Mouse (Mus musculus) midbrain, embryonic 13.5 days (tissue): ENCODE measurements at regions not wholly inside any gene's neighbourhood (a gene's known extent, or its start where the extent isn't known, plus 50 kb on each side); places are given as distances from the start of the nearest gene placed in this dataset.

Experiments
- ATAC-seq: fragments of 200-750 bp; cut with Nextera tagmentation; 2 replicates; pipeline ENCODE4 v1.8.0; 2017; ENCODE audit warnings: mild to moderate bottlenecking, moderate TSS enrichment, moderate library complexity
- H3K27ac ChIP-seq: fragments of 300-500 bp; sonication (generic); 2 replicates; pipeline ENCODE4 v1.5.1; 2015; ENCODE audit warnings: inconsistent platforms, mild to moderate bottlenecking, moderate library complexity
- H3K27me3 ChIP-seq: fragments of 300-500 bp; sonication (generic); 2 replicates; pipeline ENCODE4 v1.6.1; 2015; ENCODE audit warnings: mild to moderate bottlenecking, inconsistent platforms
- H3K36me3 ChIP-seq: fragments of 300-500 bp; sonication (generic); 2 replicates; pipeline ENCODE4 v1.6.1; 2015; ENCODE audit warnings: mild to moderate bottlenecking, inconsistent platforms
- H3K4me1 ChIP-seq: fragments of 300-500 bp; sonication (generic); replicated peaks from 2 replicates; pipeline ENCODE4 v1.6.1; 2015; ENCODE audit warnings: inconsistent platforms
- H3K4me2 ChIP-seq: fragments of 300-500 bp; sonication (generic); replicated peaks from 2 replicates; pipeline ENCODE4 v1.6.1; 2015; ENCODE audit warnings: moderate library complexity, mild to moderate bottlenecking, inconsistent platforms
- H3K4me3 ChIP-seq: fragments of 300-500 bp; sonication (generic); replicated peaks from 2 replicates; pipeline ENCODE4 v1.5.1; 2015; ENCODE audit warnings: mild to moderate bottlenecking, inconsistent platforms
- H3K9ac ChIP-seq: fragments of 300-500 bp; sonication (generic); replicated peaks from 2 replicates; pipeline ENCODE4 v1.6.1; 2015; ENCODE audit warnings: mild to moderate bottlenecking, inconsistent platforms
- H3K9me3 ChIP-seq: fragments of 300-500 bp; sonication (generic); 2 replicates; pipeline ENCODE4 v1.6.1; 2016; ENCODE audit warnings: mild to moderate bottlenecking, inconsistent platforms
- WGBS: fragments of 180-500 bp; shearing (Covaris S2); methylation state at CpG from one replicate; pipeline ENCODE4 v1.1.7; 2015; 5-methylcytosine and 5-hydroxymethylcytosine counted together

DNA sequence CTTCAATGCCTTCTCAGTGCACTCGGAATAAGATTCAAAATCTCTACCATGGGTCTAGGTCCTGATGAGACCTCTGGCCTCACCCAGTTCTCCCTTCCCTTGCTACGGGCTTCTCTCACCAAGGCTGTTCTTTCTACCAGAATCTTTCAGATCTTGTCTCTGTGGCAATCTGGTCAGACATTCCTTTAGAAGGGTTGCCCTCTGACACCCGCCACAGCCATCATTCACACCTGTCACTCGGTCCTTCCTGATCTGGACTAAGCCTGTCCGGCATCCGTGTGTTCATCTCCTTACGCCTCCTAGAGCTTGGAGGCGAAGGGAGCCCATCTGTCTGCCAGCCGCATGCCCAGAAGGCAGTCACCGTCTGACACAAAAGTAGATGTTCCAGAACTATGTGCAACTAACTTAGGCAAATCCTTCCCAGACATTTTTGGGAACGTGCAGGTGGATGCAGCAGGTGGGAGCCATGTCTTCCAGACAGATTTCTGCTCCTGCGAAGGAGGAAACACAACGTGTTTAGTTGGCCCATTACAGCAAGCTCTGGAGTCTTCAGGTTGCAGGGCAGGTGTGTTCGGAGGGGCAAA is 77.7 kb downstream of the Fam76b start:
- H3K9ac ChIP-seq = no peak overlapping the region
- H3K36me3 ChIP-seq = no peaks in the 10 kb centered on the region
- H3K4me2 ChIP-seq = no peak overlapping the region
- no peaks in the 10 kb centered on the region for H3K4me1 ChIP-seq
- no peaks in the 10 kb centered on the region for H3K9me3 ChIP-seq
- ATAC-seq = no peak
- H3K27me3 ChIP-seq = no peaks in the 10 kb centered on the region
- 91% methylated on average over 14 of the region's 14 CpGs for whole genome bisulfite sequencing
- H3K4me3 ChIP-seq = no peak overlapping the region
- no peak overlapping the region for H3K27ac ChIP-seq

DNA sequence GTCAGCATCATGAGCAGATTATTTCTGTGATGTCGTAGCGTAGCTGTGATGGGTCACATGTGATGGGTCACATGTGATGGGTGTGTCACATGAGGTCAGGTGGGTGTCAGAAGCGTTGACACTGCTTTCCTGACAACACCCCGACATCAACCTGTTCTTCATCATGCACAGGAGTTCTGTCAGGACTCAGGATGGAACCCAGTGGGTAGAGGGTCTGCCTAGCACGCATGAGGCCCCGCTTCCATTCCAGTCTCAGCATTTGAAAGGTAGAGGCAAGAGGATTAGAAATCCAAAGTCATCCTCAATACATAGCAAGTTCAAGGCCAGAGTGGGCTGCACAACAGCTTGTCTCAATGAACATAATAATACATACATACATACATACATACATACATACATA is 79.2 kb downstream of the Fam76b start:
- no peak for ATAC-seq
- no peak overlapping the region for H3K4me3 ChIP-seq
- H3K9me3 ChIP-seq = no peaks in the 10 kb centered on the region
- no peak overlapping the region for H3K4me2 ChIP-seq
- no peak overlapping the region for H3K9ac ChIP-seq
- no peaks in the 10 kb centered on the region for H3K36me3 ChIP-seq
- no peaks in the 10 kb centered on the region for H3K4me1 ChIP-seq
- no peak overlapping the region for H3K27ac ChIP-seq
- 95% methylated on average over 6 of the region's 6 CpGs for WGBS
- H3K27me3 ChIP-seq = no peaks in the 10 kb centered on the region

DNA sequence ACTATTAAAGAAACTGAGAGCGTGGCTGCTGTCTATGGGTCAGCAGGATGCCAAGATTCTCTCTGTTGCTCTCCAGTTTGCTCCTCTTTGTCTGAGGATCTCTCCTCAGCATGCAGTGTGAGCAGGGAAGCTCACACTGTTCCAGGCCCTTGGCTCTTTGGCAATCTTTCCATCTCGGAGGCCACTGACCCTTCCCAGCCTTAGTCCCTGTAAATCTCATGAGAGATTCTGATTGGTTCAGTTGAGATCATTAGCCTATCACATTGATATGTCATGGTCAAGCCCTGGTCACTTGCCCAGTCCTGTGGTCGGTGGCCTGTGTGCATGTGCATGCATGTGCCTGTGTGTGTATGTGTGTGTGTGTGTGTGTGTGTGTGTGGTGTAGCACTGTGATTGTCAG is 82.1 kb downstream of the Fam76b start:
- no peaks in the 10 kb centered on the region for H3K27me3 ChIP-seq
- ATAC-seq = no peak
- H3K4me1 ChIP-seq = no peaks in the 10 kb centered on the region; the same call in 1 of the 2 replicates
- no peaks in the 10 kb centered on the region for H3K36me3 ChIP-seq
- WGBS = 55% methylated on average over 3 of the region's 3 CpGs
- no peak overlapping the region for H3K27ac ChIP-seq
- H3K4me2 ChIP-seq = no peak overlapping the region
- no peaks in the 10 kb centered on the region for H3K9me3 ChIP-seq
- no peak overlapping the region for H3K4me3 ChIP-seq
- no peak overlapping the region for H3K9ac ChIP-seq

DNA sequence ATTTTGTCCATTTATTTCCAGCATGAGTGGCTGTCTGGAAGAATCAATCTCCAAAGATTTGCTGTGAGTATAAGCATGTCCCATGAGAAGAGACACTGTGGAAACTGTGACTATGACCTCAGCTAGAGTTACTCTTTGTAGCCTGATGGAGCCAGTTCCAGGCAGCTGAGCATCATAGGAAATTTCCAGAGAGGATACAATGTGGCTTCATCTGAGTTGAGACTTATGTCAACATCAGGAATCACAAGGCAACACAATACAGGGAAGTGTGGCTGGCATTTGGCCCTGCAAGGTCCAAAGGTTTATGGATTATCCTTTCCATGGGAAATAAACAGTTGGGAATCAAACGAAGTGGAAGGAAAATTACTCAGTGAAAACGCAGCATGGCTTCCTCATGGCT is 82.6 kb downstream of the Fam76b start:
- WGBS = 85% methylated on average over 2 of the region's 2 CpGs
- Histone ChIP-seq H3K27ac (no peak overlapping the region), H3K9ac (no peak overlapping the region), H3K4me3 (no peak overlapping the region), H3K4me1 (no peaks in the 10 kb centered on the region; the same call in 1 of the 2 replicates), H3K9me3 (no peaks in the 10 kb centered on the region), H3K4me2 (no peak overlapping the region), H3K36me3 (no peaks in the 10 kb centered on the region), H3K27me3 (no peaks in the 10 kb centered on the region)
- no peak for ATAC-seq

DNA sequence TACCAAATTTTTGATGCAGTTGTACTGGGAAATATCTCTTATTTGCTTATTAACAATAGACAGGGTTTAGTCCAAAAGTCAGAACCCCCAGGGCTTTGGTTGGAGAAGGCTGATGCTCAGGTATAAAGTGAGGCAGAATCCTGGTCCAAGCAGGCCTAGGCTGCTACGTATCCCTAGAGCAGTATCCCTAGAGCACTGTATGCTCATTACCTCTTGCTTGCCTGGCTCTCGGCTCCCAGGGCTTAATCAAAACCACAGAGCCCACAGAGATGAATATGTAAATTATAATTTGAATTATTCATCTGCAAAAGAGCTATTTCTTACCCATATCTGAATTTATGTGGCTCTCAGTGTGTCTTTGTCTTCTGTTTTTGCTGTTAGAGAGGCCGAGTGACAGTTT is 85.9 kb downstream of the Fam76b start:
- no peaks in the 10 kb centered on the region for H3K27me3 ChIP-seq
- no peaks in the 10 kb centered on the region for H3K9me3 ChIP-seq
- H3K4me2 ChIP-seq = no peak overlapping the region
- 57% methylated on average over 3 of the region's 3 CpGs for WGBS
- no peak overlapping the region for H3K4me3 ChIP-seq
- H3K27ac ChIP-seq = no peak overlapping the region; the same call in 1 of the 2 replicates
- H3K36me3 ChIP-seq = no peaks in the 10 kb centered on the region
- peaks cover 1% of the 10 kb centered on the region; the same call in 1 of the 2 replicates for H3K4me1 ChIP-seq
- peak; percentile 82 for ATAC-seq
- no peak overlapping the region for H3K9ac ChIP-seq

DNA sequence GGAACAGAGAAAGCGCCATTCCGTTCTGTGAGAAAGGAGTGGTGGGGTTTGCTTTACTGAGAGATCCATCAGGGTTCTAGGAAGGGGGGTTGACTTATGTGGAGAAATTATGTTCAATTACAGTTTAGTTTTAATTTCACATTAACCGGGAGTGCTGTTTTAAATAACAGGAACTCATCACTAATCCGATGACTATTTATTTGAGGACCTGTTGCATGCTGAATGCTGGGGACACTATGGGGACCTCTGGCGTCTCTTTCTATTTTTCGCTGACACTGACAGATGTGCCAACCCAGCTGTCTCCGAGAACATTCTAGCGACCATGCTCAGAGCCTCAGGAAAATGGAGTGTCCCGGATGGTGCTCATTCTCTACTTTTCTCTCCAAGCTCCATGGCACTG is 86.6 kb downstream of the Fam76b start:
- H3K27ac ChIP-seq = no peak overlapping the region; the same call in 1 of the 2 replicates
- H3K9me3 ChIP-seq = no peaks in the 10 kb centered on the region
- no peak overlapping the region for H3K4me2 ChIP-seq
- H3K9ac ChIP-seq = no peak overlapping the region
- ATAC-seq = no peak
- H3K36me3 ChIP-seq = no peaks in the 10 kb centered on the region
- H3K4me3 ChIP-seq = no peak overlapping the region
- H3K27me3 ChIP-seq = no peaks in the 10 kb centered on the region
- 92% methylated on average over 9 of the region's 9 CpGs for WGBS
- peaks cover 8% of the 10 kb centered on the region; the same call in 1 of the 2 replicates for H3K4me1 ChIP-seq

DNA sequence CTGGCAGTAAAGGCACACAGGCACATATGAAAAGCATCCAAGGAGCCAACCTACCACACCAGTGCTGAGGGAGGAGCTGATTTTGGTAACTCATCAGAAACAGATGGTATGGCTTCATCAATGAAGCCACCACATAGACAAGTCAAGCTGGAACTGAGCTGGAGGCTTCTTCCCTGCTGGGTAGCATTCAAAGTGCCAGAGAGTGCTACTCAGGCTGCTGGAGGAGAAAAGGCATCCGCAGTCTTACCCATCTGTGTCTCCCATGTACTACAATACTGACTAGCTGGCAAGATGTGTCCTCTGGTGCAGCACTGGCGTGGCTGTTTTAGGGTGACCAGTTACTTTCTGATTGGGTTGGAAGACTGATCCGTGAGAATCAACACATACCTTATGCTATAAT is 87.3 kb downstream of the Fam76b start:
- H3K4me1 ChIP-seq = peaks cover 14% of the 10 kb centered on the region
- no peak overlapping the region for H3K4me2 ChIP-seq
- no peaks in the 10 kb centered on the region for H3K27me3 ChIP-seq
- H3K4me3 ChIP-seq = no peak overlapping the region
- no peaks in the 10 kb centered on the region for H3K36me3 ChIP-seq
- H3K27ac ChIP-seq = no peak overlapping the region
- no peaks in the 10 kb centered on the region for H3K9me3 ChIP-seq
- WGBS = 91% methylated on average over 3 of the region's 3 CpGs
- ATAC-seq = no peak
- no peak overlapping the region for H3K9ac ChIP-seq

DNA sequence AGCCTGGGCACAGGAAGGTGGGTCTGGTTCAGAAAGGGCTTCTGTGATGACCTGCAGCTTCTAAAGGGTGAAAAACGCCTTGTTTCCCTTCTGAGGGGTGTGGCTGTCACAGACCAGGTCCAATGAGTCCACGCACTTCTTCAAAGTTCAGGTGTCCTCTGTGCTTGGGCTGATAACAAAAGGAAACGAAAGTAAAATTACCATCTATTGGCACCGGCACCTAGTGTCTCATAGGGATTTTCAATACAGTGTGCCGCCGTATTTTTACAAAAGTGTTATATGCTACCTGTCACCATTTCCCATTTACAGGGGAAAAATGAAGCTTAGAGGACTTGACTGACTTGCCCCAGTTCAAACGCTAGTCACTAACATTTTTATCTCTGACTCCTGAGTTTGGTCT is 89.3 kb downstream of the Fam76b start:
- no peak for ATAC-seq
- Histone ChIP-seq H3K27ac (no peak overlapping the region), H3K36me3 (no peaks in the 10 kb centered on the region), H3K9me3 (no peaks in the 10 kb centered on the region), H3K4me3 (no peak overlapping the region), H3K4me1 (peaks cover 15% of the 10 kb centered on the region), H3K4me2 (no peak overlapping the region), H3K27me3 (no peaks in the 10 kb centered on the region), H3K9ac (no peak overlapping the region)
- 90% methylated on average over 7 of the region's 7 CpGs for WGBS

DNA sequence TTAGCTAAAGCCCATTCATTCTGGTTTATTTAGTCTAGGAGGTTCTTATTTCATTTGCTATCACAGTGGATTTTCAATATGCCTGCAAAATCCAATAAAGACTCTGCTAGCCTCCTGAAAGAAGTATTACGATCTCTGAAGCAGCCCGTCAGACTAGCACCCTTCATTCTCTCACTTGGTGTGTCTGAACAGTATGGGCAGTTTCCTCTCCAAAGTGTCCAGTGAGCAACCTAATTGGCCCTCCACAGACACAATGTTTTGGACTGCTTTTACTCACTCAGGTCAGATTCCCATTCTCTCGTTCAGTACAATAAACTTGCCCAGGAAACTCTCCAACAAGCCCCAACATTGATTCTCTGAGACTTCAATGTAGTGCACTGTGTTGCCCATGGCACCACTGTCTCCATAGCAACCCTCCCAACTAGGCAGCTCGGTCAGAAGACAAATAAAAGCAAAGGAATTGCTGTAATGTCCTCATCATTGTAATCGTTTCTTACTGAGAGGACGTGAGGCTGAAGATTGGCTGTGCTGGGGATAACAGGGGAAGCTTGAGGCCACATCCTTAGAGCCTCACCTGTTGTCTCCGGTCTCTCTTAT is 91.2 kb downstream of the Fam76b start:
- Histone ChIP-seq H3K36me3 (no peaks in the 10 kb centered on the region), H3K9ac (no peak overlapping the region), H3K9me3 (peaks cover 4% of the 10 kb centered on the region; the same call in 1 of the 2 replicates), H3K27ac (peak overlapping the region; percentile 14; the same call in 1 of the 2 replicates), H3K4me3 (no peak overlapping the region), H3K4me1 (peaks cover 15% of the 10 kb centered on the region), H3K4me2 (no peak overlapping the region), H3K27me3 (no peaks in the 10 kb centered on the region)
- peak; percentile 89 for ATAC-seq
- WGBS = 34% methylated on average over 7 of the region's 7 CpGs

DNA sequence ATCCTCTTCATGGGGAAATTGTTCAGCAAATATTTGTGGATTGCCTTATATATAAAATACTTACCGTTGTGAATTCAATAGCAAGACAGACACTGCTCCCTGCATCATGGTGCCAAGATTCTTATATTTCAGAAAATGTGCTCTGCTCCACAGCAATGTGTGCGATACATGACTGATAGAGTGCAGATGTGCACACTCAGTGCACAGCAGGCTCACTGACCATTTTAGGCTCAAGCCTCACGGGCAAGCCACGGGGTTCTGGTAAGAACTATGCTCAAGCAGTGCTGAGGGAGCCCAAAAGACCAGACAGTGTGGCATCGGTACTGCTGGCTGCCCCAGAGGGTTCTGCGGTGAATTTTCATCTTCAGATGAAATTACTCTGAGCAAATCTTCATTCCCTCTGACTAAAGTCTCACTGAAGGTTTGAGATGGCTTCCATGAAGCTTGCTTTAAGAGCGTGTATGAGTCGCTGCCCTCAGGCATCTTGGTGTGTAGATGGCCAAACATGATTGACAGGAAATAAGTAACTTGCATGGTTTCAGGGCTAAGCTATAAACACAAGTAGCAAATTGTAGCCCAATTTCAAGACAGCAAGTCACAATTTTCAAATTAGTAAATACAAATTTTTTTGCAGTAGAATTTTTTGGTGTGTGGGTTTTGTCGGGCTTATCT is 92.4 kb downstream of the Fam76b start:
- Histone ChIP-seq H3K27ac (no peak overlapping the region), H3K4me2 (no peak overlapping the region)
- WGBS = 88% methylated on average over 9 of the region's 9 CpGs

DNA sequence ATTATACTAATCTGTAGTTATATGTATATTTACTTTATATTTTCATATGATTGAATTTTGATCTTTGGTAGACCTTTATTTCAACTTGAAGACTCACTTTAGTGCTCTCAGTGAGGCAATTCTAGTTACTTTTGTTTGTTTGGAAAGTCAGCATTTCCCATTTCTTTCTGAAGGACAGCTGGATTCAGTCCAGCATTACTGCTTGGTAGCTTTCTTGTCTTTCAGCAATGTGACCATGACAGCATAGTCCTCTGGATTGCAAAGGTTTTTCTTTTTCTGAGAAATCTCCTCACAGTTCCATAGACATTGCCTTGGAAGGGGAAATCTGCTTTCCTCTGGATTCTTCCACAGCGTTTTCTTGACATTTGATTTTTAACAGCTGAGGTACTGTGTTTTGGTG is 93.1 kb downstream of the Fam76b start:
- H3K27ac ChIP-seq = no peak overlapping the region
- ATAC-seq = no peak
- H3K9me3 ChIP-seq = peaks cover 4% of the 10 kb centered on the region; the same call in 1 of the 2 replicates
- H3K9ac ChIP-seq = no peak overlapping the region
- no peak overlapping the region for H3K4me3 ChIP-seq
- no peak overlapping the region for H3K4me2 ChIP-seq
- no peaks in the 10 kb centered on the region for H3K36me3 ChIP-seq
- H3K27me3 ChIP-seq = no peaks in the 10 kb centered on the region
- H3K4me1 ChIP-seq = peaks cover 15% of the 10 kb centered on the region
- WGBS = 94% methylated on average over 1 of the region's 1 CpGs

More for the DNA sequence above, 92.4 kb downstream of the Fam76b start:
- peaks cover 4% of the 10 kb centered on the region; the same call in 1 of the 2 replicates for H3K9me3 ChIP-seq
- no peak overlapping the region for H3K4me3 ChIP-seq
- H3K9ac ChIP-seq = no peak overlapping the region
- H3K27me3 ChIP-seq = no peaks in the 10 kb centered on the region
- H3K36me3 ChIP-seq = no peaks in the 10 kb centered on the region
- no peak for ATAC-seq
- H3K4me1 ChIP-seq = peaks cover 15% of the 10 kb centered on the region

DNA sequence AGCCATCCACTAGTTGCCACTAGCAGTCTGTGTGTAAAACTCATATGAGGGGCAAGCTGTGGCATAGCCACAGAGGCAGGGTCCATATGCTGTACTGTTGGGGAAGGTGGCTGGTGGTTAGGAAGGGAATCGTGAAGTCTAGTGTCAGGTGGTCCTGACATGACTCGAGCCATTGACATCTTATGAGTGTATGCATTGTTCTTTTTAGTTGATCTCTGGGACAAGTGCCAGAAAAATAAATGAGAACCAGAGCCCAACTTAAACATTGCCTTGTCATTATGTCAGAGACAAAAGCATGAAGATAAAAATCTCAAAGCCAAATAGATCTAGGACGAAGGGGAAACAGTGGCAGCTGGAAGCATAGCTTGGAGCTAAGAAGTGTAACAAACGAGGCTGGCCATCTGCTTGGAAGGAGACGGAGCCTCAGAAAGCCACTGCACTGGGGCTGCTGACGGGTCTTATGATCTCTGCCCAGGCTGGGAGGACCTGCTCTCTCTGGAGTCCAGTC is 104.5 kb downstream of the Fam76b start:
- 29% methylated on average over 6 of the region's 6 CpGs for WGBS
- no peak; the same call in 1 of the 2 replicates for ATAC-seq
- Histone ChIP-seq H3K9me3 (no peaks in the 10 kb centered on the region), H3K4me2 (no peak overlapping the region), H3K4me1 (no peaks in the 10 kb centered on the region), H3K9ac (no peak overlapping the region), H3K27me3 (no peaks in the 10 kb centered on the region), H3K4me3 (no peak overlapping the region), H3K27ac (no peak overlapping the region), H3K36me3 (no peaks in the 10 kb centered on the region)
